Mouse (Mus musculus) Patski (cell line): ENCODE results near the gene Cyp2j9. TPM values are rescaled to one million over a fixed set of nuclear protein-coding genes. Genes with fewer than 3 reads are reported as not detected.
"Not testable (repeated sequence)": the region's sequence is repeated elsewhere in the genome, so short reads cannot be mapped to it uniquely, and the experiment has no call there.

Experiments used
- ATAC-seq: fragments of 100-300 bp; one replicate; pipeline ENCODE4 v1.8.0; 2021
- CTCF ChIA-PET: fragments of 350-600 bp; sonication (Branson Sonifier 250); formaldehyde crosslinking; loops from one replicate; lab custom pipeline; 2022; ENCODE audit warnings: inconsistent platforms; lab: Charles Lee
- POLR2A ChIA-PET: fragments of 350-600 bp; sonication (Branson Sonifier 250); formaldehyde crosslinking; loops from one replicate; lab custom pipeline; 2022; ENCODE audit warnings: antibody characterized with exemption, inconsistent platforms; lab: Charles Lee
- DNase-seq: peaks from one replicate; pipeline ENCODE4 v3.0.0-alpha.2; 2011; ENCODE audit warnings: low read depth, low spot score
- H3K27me3 ChIP-seq: fragments of 371-371 bp; one replicate; pipeline ENCODE4 v1.5.1; 2021
- CTCF ChIP-seq: fragments of 100-300 bp; IDR thresholded peaks from one replicate; pipeline ENCODE4 v1.5.1; 2021
- in situ Hi-C: fragments of 300-500 bp; cut with MboI; formaldehyde crosslinking; loops from 3 replicates; pipeline ENCODE4 v1.11.1; 2018; ENCODE audit warnings: low pct_unique_long_range_greater_than_20kb, mixed read lengths
- polyA plus RNA-seq: library from polyadenylated mRNA; unstranded; gene quantifications from one replicate; pipeline ENCODE4 v1.2.3, GENCODE M21; 2021

The Cyp2j9 gene
- 0.06 TPM for polyA plus RNA-seq

GRCm38 (mm10) chr4:96590911-96591790, at the start of gene Cyp2j9:
Gene Cyp2j9, minus strand, starts transcription at chr4:96591578.
- POLR2A ChIA-PET, result no interaction called here

GRCm38 (mm10) chr4:96635455-96635854, 44.1 kb upstream of the Cyp2j9 start:
- DNase-seq (no peak), ATAC-seq (no peak)
- ChIA-PET POLR2A (no interaction called here), CTCF (no interaction called here)
- peaks cover 7% of the 10 kb centered on the region for H3K27me3 ChIP-seq
- TF ChIP-seq CTCF, result no peak
- in situ Hi-C loops, result no loop called here

More at GRCm38 (mm10) chr4:96590911-96591790, at the start of gene Cyp2j9:
- DNase-seq, result no peak
- no peak for TF ChIP-seq CTCF
- in situ Hi-C loops, result no loop called here
- CTCF ChIA-PET, result no interaction called here
- H3K27me3 ChIP-seq, result peaks cover 6% of the 10 kb centered on the region
- no peak for ATAC-seq

- ATAC-seq (no peak), DNase-seq (no peak)
- no peak for TF ChIP-seq CTCF
- ChIA-PET POLR2A (no interaction called here), CTCF (no interaction called here)
- H3K27me3 ChIP-seq, result no peaks in the 10 kb centered on the region
- in situ Hi-C loops, result no loop called here
Measured at GRCm38 (mm10) chr4:96622474-96622873, 31.1 kb upstream of the Cyp2j9 start.

GRCm38 (mm10) chr4:96591791-96592150, 393 bp upstream of the Cyp2j9 start:
- in situ Hi-C loops, result no loop called here
- ChIA-PET POLR2A (no interaction called here), CTCF (no interaction called here)
- no peak for TF ChIP-seq CTCF
- peaks cover 6% of the 10 kb centered on the region for H3K27me3 ChIP-seq
- ATAC-seq (no peak), DNase-seq (no peak)

- ChIA-PET CTCF (no interaction called here), POLR2A (interaction anchor here (0.6 kb wide), 1 partner anchor 26 kb away, joined by 4 read pairs; no protein-coding TSS in a partner anchor)
- TF ChIP-seq CTCF, result no peak
- in situ Hi-C loops, result no loop called here
- no peak for DNase-seq
- no peaks in the 10 kb centered on the region for H3K27me3 ChIP-seq
- ATAC-seq, result no peak
Measured at GRCm38 (mm10) chr4:96581425-96582088, 9.8 kb downstream of the Cyp2j9 start.

- DNase-seq, CTCF ChIA-PET, in situ Hi-C loops, POLR2A ChIA-PET, ATAC-seq, H3K27me3 ChIP-seq: not testable (repeated sequence)
Measured at GRCm38 (mm10) chr4:96580351-96580750, 11.0 kb downstream of the Cyp2j9 start.

GRCm38 (mm10) chr4:96569442-96569841, 21.9 kb downstream of the Cyp2j9 start:
- DNase-seq (no peak), ATAC-seq (no peak)
- in situ Hi-C loops, result loop anchor here (25.0 kb wide), 1 partner anchor 93 kb away; the partner anchor contains the start of gene Cyp2j5
- ChIA-PET POLR2A (no interaction called here), CTCF (no interaction called here)
- TF ChIP-seq CTCF, result no peak
- no peaks in the 10 kb centered on the region for H3K27me3 ChIP-seq

GRCm38 (mm10) chr4:96567988-96568387, 23.4 kb downstream of the Cyp2j9 start:
- in situ Hi-C loops, result loop anchor here (25.0 kb wide), 1 partner anchor 94 kb away; the partner anchor contains the start of gene Cyp2j5

GRCm38 (mm10) chr4:96565808-96566207, 25.6 kb downstream of the Cyp2j9 start:
- H3K27me3 ChIP-seq, result peaks cover 5% of the 10 kb centered on the region
- no peak for TF ChIP-seq CTCF
- in situ Hi-C loops, result loop anchor here (25.0 kb wide), 1 partner anchor 96 kb away; the partner anchor contains the start of gene Cyp2j5
- POLR2A ChIA-PET, result no interaction called here
- CTCF ChIA-PET, result no interaction called here
- DNase-seq, result no peak
- no peak for ATAC-seq

More at GRCm38 (mm10) chr4:96567988-96568387, 23.4 kb downstream of the Cyp2j9 start:
- ChIA-PET POLR2A (no interaction called here), CTCF (no interaction called here)
- H3K27me3 ChIP-seq, result peaks cover 3% of the 10 kb centered on the region
- ATAC-seq, result no peak
- TF ChIP-seq CTCF, result no peak
- no peak for DNase-seq

GRCm38 (mm10) chr4:96560464-96560863, 30.9 kb downstream of the Cyp2j9 start:
- TF ChIP-seq CTCF, result no peak
- ChIA-PET POLR2A (no interaction called here), CTCF (no interaction called here)
- DNase-seq (no peak), ATAC-seq (no peak)
- in situ Hi-C loops, result loop anchor here (25.0 kb wide), 1 partner anchor 102 kb away; the partner anchor contains the start of gene Cyp2j5
- H3K27me3 ChIP-seq, result peaks cover 5% of the 10 kb centered on the region

GRCm38 (mm10) chr4:96559781-96560180, 31.6 kb downstream of the Cyp2j9 start:
- peaks cover 5% of the 10 kb centered on the region for H3K27me3 ChIP-seq
- DNase-seq (no peak), ATAC-seq (no peak)
- in situ Hi-C loops, result loop anchor here (25.0 kb wide), 1 partner anchor 103 kb away; the partner anchor contains the start of gene Cyp2j5
- POLR2A ChIA-PET, result no interaction called here
- CTCF ChIA-PET, result no interaction called here
- TF ChIP-seq CTCF, result no peak
